Mouse (Mus musculus) neural tube, embryonic 13.5 days (tissue): ENCODE results near the gene Tm4sf5. TPM values are rescaled to one million over a fixed set of nuclear protein-coding genes. Genes with fewer than 3 reads are reported as not detected.
A peak's percentile ranks its signal among the peaks of the same experiment; 100 is the strongest.
"Not testable (repeated sequence)": the region's sequence is repeated elsewhere in the genome, so short reads cannot be mapped to it uniquely, and the experiment has no call there.

Experiments used
- ATAC-seq: fragments of 200-750 bp; cut with Nextera tagmentation; 2 replicates; pipeline ENCODE4 v1.8.0; 2017; ENCODE audit warnings: low read depth, mild to moderate bottlenecking, moderate TSS enrichment, moderate library complexity
- H3K27ac ChIP-seq: fragments of 300-500 bp; sonication (generic); replicated peaks from 2 replicates; pipeline ENCODE4 v1.5.1; 2015; ENCODE audit warnings: moderate library complexity, mild to moderate bottlenecking, inconsistent platforms
- H3K27me3 ChIP-seq: fragments of 300-500 bp; sonication (generic); 2 replicates; pipeline ENCODE4 v1.6.1; 2015; ENCODE audit warnings: mild to moderate bottlenecking, inconsistent platforms
- H3K36me3 ChIP-seq: fragments of 300-500 bp; sonication (generic); 2 replicates; pipeline ENCODE4 v1.6.1; 2015; ENCODE audit warnings: mild to moderate bottlenecking, inconsistent platforms
- H3K4me1 ChIP-seq: fragments of 300-500 bp; sonication (generic); replicated peaks from 2 replicates; pipeline ENCODE4 v1.6.1; 2015; ENCODE audit warnings: inconsistent platforms
- H3K4me2 ChIP-seq: fragments of 300-500 bp; sonication (generic); 2 replicates; pipeline ENCODE4 v1.6.1; 2015; ENCODE audit warnings: inconsistent platforms, mild to moderate bottlenecking, moderate library complexity
- H3K4me3 ChIP-seq: fragments of 300-500 bp; sonication (generic); 2 replicates; pipeline ENCODE4 v1.5.1; 2015; ENCODE audit warnings: mild to moderate bottlenecking, inconsistent platforms
- H3K9ac ChIP-seq: fragments of 300-500 bp; sonication (generic); 2 replicates; pipeline ENCODE4 v1.6.1; 2015; ENCODE audit warnings: moderate library complexity, mild to moderate bottlenecking, inconsistent platforms
- H3K9me3 ChIP-seq: fragments of 300-500 bp; sonication (generic); 2 replicates; pipeline ENCODE4 v1.6.1; 2016; ENCODE audit warnings: inconsistent platforms
- WGBS: fragments of 180-500 bp; shearing (Covaris S2); methylation state at CpG from one replicate; pipeline ENCODE4 v1.1.7; 2015; 5-methylcytosine and 5-hydroxymethylcytosine counted together
- polyA plus RNA-seq: library from polyadenylated mRNA; unstranded; fragments of >200 nt; fragmentation: Nextera tagmentation; extraction: Ambion mirVana; gene quantifications from 2 replicates; pipeline ENCODE4 v1.2.1, GENCODE M21; 2015

Gene Tm4sf5
- polyA plus RNA-seq, 1 experiment from 2014 or later: 1.8 TPM

DNA sequence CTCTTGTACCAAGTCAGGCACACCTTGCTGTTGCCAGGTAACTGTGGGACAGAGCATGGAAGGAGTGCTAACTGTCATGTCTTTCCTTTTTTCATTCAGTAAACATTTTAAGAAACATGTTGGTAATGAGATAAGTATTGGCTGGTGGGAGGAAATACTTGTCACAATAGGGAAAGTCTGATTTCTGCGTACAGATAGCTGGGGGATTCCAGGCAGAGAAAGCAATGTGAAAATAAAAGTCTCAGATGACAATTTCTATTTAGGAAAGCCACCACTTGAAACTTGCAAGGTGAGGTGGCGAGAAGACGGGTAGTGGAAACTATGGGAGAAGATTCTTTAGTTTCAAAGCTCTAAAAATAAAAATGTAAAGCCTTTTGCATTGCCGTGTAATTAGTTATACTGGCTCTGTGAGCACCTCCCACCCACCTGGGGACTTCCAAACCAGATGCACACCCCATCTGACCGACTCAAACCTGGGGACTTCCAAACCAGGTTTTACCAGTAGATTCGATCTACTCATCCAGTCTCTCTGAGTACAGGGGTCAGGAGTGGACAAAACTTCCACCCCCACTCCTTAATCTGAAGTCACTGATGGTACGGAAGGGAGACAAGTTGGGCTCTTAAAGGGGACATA lies 7.8 kb downstream of the Tm4sf5 start:
- Histone ChIP-seq H3K4me2 (no peak overlapping the region), H3K36me3 (no peaks in the 10 kb centered on the region), H3K4me3 (no peak overlapping the region), H3K27ac (no peak overlapping the region), H3K9ac (no peak overlapping the region), H3K4me1 (peaks cover 6% of the 10 kb centered on the region; the same call in 1 of the 2 replicates), H3K9me3 (no peaks in the 10 kb centered on the region), H3K27me3 (0 out of 2 replicates have a peak, but pooled peaks cover 5% of the 10 kb centered on the region)
- WGBS: 78% methylated on average over 7 of the region's 7 CpGs
- no peak for ATAC-seq

- no peak overlapping the region for H3K9ac ChIP-seq
- 53% methylated on average over 11 of the region's 11 CpGs for WGBS
- no peak overlapping the region for H3K4me3 ChIP-seq
- no peaks in the 10 kb centered on the region for H3K36me3 ChIP-seq
- H3K27me3 ChIP-seq: 0 out of 2 replicates have a peak, but pooled peaks cover 2% of the 10 kb centered on the region
- H3K27ac ChIP-seq: no peak overlapping the region
- no peaks in the 10 kb centered on the region for H3K9me3 ChIP-seq
- H3K4me1 ChIP-seq: peaks cover 6% of the 10 kb centered on the region; the same call in 1 of the 2 replicates
- no peak overlapping the region for H3K4me2 ChIP-seq
- 0 out of 2 replicates have a peak, but pooled peaks have one; percentile 34 for ATAC-seq
These were observed 8.5 kb downstream of the Tm4sf5 start for GRCm38 (mm10) chr11:70513520-70513919.

DNA sequence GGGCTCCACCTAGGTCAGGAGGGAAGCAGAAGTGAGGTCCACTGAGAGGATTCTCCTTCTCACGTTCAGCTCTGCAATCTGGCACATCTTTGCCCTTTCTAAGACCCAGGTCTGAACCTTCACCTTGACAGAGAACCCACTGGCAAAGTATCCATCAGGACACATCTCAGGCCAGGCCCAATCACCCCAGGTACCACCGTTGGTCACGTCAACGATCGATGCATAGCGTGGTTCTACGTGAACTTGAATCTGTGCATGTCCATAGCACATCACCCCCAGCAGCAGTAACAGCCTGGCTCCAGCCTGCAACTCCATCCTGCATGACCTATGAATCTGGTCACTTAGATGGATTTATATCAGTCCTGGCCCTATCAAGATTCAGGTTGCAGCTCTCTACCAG lies 9.2 kb downstream of the Tm4sf5 start, which contains the start of gene Vmo1:
TSS of gene Vmo1 (minus strand) at position 329 of the 400 bp plus-strand sequence.
- ATAC-seq: no peak
- H3K4me2 ChIP-seq: no peak within 1 kb of the TSS

GRCm38 (mm10) chr11:70516352-70516751 lies 11.3 kb downstream of the Tm4sf5 start:
- 25% methylated on average over 2 of the region's 2 CpGs for WGBS
- H3K4me3 ChIP-seq: no peak overlapping the region
- H3K9ac ChIP-seq: no peak overlapping the region
- H3K27me3 ChIP-seq: 0 out of 2 replicates have a peak, but pooled peaks cover 9% of the 10 kb centered on the region
- H3K4me1 ChIP-seq: peaks cover 7% of the 10 kb centered on the region; the same call in 1 of the 2 replicates
- no peaks in the 10 kb centered on the region for H3K36me3 ChIP-seq
- H3K27ac ChIP-seq: no peak overlapping the region
- no peak overlapping the region for H3K4me2 ChIP-seq
- no peaks in the 10 kb centered on the region for H3K9me3 ChIP-seq
- ATAC-seq: no peak

More for the DNA sequence above, 9.2 kb downstream of the Tm4sf5 start, which contains the start of gene Vmo1:
- 87% methylated on average over 7 of the region's 7 CpGs for WGBS
- Histone ChIP-seq H3K27ac (no peak within 1 kb of the TSS), H3K36me3 (no peaks in the 10 kb centered on the region), H3K4me1 (peaks cover 6% of the 10 kb centered on the region; the same call in 1 of the 2 replicates), H3K9me3 (no peaks in the 10 kb centered on the region), H3K9ac (no peak within 1 kb of the TSS), H3K4me3 (no peak within 1 kb of the TSS), H3K27me3 (0 out of 2 replicates have a peak, but pooled peaks cover 4% of the 10 kb centered on the region)

DNA sequence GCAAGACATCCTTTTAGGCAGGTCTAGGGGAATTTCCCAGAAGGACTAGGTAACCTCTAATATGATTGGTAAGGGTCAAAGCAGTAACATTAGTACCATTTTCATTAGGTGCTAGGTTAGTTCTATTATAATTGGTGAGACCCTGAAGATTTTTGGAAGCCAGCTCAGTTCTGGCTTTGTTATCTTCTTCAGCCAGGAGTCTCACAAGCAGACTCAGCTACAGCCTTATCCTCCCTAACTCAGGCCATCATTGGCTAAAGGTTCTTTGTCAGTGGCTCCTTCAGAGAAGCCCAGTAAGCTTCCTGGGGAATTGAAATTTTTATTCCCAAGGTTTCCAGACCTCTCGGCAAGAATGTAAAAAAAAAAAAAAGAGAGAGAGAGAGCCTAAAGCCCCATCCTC lies 13.4 kb downstream of the Tm4sf5 start:
- H3K4me1 ChIP-seq: peaks cover 7% of the 10 kb centered on the region; the same call in 1 of the 2 replicates
- no peak overlapping the region for H3K4me3 ChIP-seq
- 0 out of 2 replicates have a peak, but pooled peaks cover 9% of the 10 kb centered on the region for H3K27me3 ChIP-seq
- no peaks in the 10 kb centered on the region for H3K9me3 ChIP-seq
- H3K9ac ChIP-seq: no peak overlapping the region
- H3K4me2 ChIP-seq: no peak overlapping the region
- no peak overlapping the region for H3K27ac ChIP-seq
- WGBS: 64% methylated on average over 1 of the region's 1 CpGs
- no peaks in the 10 kb centered on the region for H3K36me3 ChIP-seq
- no peak for ATAC-seq

DNA sequence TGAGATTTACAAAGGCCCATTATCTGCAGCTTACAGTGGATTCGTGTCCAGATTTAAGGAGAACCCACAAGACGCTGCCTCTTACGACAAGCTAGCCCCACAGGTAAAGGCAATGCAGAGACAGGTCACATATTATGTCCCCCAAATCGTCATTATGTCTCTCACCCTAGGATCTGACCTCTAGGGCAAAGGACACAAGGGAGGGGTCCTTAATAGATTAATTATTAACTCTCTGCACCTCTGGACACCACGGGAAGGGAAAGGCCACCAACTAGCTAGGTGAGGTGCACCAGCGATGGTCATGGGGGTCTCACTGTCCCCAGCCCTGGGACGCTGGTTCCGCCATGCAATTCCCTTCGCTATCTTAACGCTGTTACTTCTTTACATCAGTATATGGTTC lies 13.9 kb downstream of the Tm4sf5 start, which contains the start of gene Gltpd2:
TSS of gene Gltpd2 (plus strand) at position 274 of the 400 bp plus-strand sequence.
- Histone ChIP-seq H3K4me1 (peaks cover 7% of the 10 kb centered on the region; the same call in 1 of the 2 replicates), H3K4me2 (peak within 1 kb of the TSS; percentile 50), H3K4me3 (peak within 1 kb of the TSS; percentile 23), H3K36me3 (no peaks in the 10 kb centered on the region), H3K9me3 (no peaks in the 10 kb centered on the region), H3K9ac (peak within 1 kb of the TSS; percentile 64), H3K27me3 (0 out of 2 replicates have a peak, but pooled peaks cover 9% of the 10 kb centered on the region), H3K27ac (no peak within 1 kb of the TSS)
- WGBS: 81% methylated on average over 10 of the region's 10 CpGs
- no peak for ATAC-seq

DNA sequence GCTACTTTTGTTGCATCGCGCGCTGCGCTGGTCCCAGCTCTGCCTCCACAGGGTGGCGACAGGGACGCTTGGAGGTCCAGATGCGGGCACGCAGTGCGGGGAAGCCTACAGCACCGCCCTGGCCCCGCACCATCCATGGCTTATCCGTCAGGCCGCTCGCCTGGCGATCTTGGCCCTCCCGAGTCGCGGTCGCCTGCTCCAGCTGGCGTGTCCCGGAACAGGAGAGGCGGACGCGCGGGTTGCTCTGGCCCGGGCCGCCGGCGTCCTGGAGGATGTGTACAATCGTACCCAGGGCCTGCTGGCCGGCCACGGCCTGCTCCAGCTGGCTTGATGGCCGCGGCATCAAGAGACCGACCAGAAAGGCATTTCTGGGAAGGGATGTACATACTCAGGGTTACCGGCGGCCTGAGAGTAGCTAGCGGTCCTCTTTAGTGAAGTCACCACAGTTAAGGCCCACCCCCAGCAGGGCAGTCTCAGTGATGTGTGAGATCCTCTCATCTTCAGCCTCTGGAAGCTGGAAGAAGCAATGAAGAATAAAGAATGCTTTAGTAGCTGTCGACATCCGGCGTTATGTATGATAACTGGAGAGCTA lies 15.2 kb downstream of the Tm4sf5 start:
- Histone ChIP-seq H3K4me1 (peaks cover 11% of the 10 kb centered on the region), H3K27ac (peak overlapping the region; percentile 67; the same call in 1 of the 2 replicates)
- no peak for ATAC-seq

DNA sequence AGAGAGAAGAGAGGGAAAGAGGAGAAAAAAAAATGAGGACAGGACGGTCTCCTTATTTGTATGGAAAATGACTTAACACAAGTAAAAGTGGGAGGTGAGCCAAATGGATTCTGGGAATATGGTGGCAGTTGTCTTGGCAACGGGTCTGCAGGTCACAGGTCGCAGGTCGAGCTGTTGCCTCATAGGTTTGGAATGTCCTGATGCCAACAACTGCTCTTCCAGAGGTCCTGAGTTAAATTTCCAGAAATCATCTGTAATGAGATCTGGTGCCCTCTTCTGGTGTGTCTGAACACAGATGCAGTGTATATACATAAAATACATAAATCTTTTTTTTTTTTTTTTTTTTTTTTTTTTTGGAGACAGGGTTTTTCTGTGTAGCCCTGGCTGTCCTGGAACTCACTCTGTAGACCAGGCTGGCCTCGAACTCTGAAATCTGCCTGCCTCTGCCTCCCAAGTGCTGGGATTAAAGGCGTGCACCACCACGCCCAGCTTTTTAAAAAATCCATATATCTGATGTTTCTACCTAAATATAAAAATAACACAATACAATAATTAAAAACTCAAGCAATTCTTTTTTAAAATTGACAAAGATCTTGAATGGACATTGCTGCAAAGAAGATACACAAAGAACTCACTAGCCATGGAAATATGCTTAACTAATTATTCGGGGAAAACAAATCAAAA lies 18.4 kb downstream of the Tm4sf5 start:
- ATAC-seq, H3K27ac ChIP-seq, H3K4me2 ChIP-seq, H3K9me3 ChIP-seq, H3K4me3 ChIP-seq, H3K9ac ChIP-seq, H3K27me3 ChIP-seq: not testable (repeated sequence)
- Histone ChIP-seq H3K4me1 (peaks cover 27% of the 10 kb centered on the region), H3K36me3 (peaks cover 21% of the 10 kb centered on the region)
- 88% methylated on average over 8 of the region's 8 CpGs for WGBS

More for the DNA sequence above, 15.2 kb downstream of the Tm4sf5 start:
- Histone ChIP-seq H3K9ac (peak overlapping the region; percentile 64), H3K36me3 (no peaks in the 10 kb centered on the region), H3K4me2 (peak overlapping the region; percentile 50), H3K9me3 (no peaks in the 10 kb centered on the region), H3K27me3 (0 out of 2 replicates have a peak, but pooled peaks cover 9% of the 10 kb centered on the region), H3K4me3 (peak overlapping the region; percentile 23)
- 20% methylated on average over 41 of the region's 41 CpGs for WGBS

DNA sequence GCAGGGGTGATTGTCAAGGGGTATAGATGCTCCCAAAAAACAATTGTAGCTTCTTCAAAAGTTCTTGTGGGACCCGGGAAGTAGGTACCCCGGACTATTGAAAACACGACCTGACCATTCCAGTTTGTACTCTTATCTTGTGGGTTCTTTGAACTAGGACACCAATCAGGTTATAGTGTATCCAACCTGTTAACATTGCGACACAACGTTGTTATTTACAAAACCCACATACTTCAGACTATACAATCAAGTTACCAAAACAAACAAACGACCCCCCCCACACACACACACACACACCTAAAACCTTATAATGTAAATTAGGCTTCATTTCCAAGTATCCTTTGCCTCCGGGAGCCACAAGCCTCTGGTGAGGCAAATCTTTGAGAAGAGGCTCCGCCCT lies 19.7 kb downstream of the Tm4sf5 start:
- ATAC-seq: peak; percentile 60; the same call in 1 of the 2 replicates
- H3K9me3 ChIP-seq: no peaks in the 10 kb centered on the region
- no peaks in the 10 kb centered on the region for H3K27me3 ChIP-seq
- no peak overlapping the region for H3K27ac ChIP-seq
- H3K4me1 ChIP-seq: peaks cover 27% of the 10 kb centered on the region
- WGBS: 5% methylated on average over 8 of the region's 8 CpGs
- H3K4me2 ChIP-seq: peak overlapping the region; percentile 51
- peak overlapping the region; percentile 47; the same call in 1 of the 2 replicates for H3K9ac ChIP-seq
- peak overlapping the region; percentile 69 for H3K4me3 ChIP-seq
- peaks cover 30% of the 10 kb centered on the region for H3K36me3 ChIP-seq

GRCm38 (mm10) chr11:70525184-70525678 lies 20.2 kb downstream of the Tm4sf5 start, which contains the start of gene Psmb6:
Gene Psmb6, plus strand, starts transcription at chr11:70525367.
- WGBS: under 1% methylated on average over 25 of the region's 26 CpGs
- H3K9ac ChIP-seq: peak within 1 kb of the TSS; percentile 87

DNA sequence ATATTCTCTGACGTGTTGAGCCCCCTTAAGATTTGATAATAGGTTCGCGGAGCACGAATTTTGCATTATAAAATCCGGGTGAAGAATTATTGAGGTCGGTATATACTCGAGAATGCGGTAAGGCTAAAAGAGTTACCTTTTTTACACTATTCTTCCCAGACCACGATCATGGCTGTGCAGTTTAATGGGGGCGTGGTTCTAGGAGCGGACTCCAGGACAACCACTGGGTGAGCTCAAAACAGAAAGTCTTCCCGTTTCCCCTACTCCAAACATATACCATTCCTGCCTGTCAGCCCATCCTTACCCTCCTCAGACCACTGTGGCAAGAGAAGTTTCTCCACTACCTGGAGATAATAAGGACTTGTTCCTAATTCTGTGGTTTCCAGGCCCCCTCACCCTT lies 20.7 kb downstream of the Tm4sf5 start:
- Histone ChIP-seq H3K27ac (peak overlapping the region; percentile 68), H3K9ac (peak overlapping the region; percentile 87), H3K27me3 (no peaks in the 10 kb centered on the region), H3K4me3 (peak overlapping the region; percentile 69), H3K4me2 (peak overlapping the region; percentile 83), H3K36me3 (peaks cover 30% of the 10 kb centered on the region), H3K9me3 (no peaks in the 10 kb centered on the region), H3K4me1 (peaks cover 20% of the 10 kb centered on the region)
- 2% methylated on average over 12 of the region's 12 CpGs for whole genome bisulfite sequencing
- ATAC-seq: peak; percentile 32

More at GRCm38 (mm10) chr11:70525184-70525678, 20.2 kb downstream of the Tm4sf5 start, which contains the start of gene Psmb6:
- Histone ChIP-seq H3K4me2 (peak within 1 kb of the TSS; percentile 83), H3K9me3 (no peaks in the 10 kb centered on the region), H3K4me3 (peak within 1 kb of the TSS; percentile 69), H3K27me3 (no peaks in the 10 kb centered on the region), H3K27ac (peak within 1 kb of the TSS; percentile 68), H3K4me1 (peaks cover 22% of the 10 kb centered on the region), H3K36me3 (peaks cover 30% of the 10 kb centered on the region)
- ATAC-seq: peak; percentile 95
